ENCODE assay signal across 8 mouse cellular contexts in genomic region chr14:118131472-118131871, GRCm38 (mm10). TPM values are rescaled to one million over a fixed set of nuclear protein-coding genes. Genes with fewer than 3 reads are reported as not detected.
DNase-seq lines count a peak whose midpoint lies in the region; ATAC-seq and TF ChIP-seq lines count a peak whose summit lies in the region.

No protein-coding gene starts in this region.

- H3K9ac ChIP-seq in kidney, postnatal 0 days (ENCODE audit: low read depth, low read length) = peak overlapping the region; percentile 84
- peak overlapping the region; percentile 87 for H3K9ac ChIP-seq in embryonic facial prominence, embryonic 13.5 days
- peak overlapping the region; percentile 83; the same call in 1 of the 2 replicates for H3K9ac ChIP-seq in midbrain, embryonic 16.5 days (ENCODE audit: low read depth, low read length)

- no peaks in the 10 kb centered on the region for H3K27me3 ChIP-seq in kidney, postnatal 0 days (ENCODE audit: insufficient read depth, low read length)
- peaks cover 10% of the 10 kb centered on the region; the same call in 1 of the 2 replicates for H3K27me3 ChIP-seq in embryonic facial prominence, embryonic 13.5 days
- H3K27me3 ChIP-seq in midbrain, embryonic 16.5 days (ENCODE audit: control insufficient read depth, insufficient read depth, low read depth, low read length) = no peaks in the 10 kb centered on the region

- no peak for TF ChIP-seq CTCF in kidney, postnatal 0 days (IDR thresholded peaks at IDR 0.05; ENCODE audit: low read depth)

- H3K4me1 ChIP-seq in kidney, postnatal 0 days (replicated peaks; ENCODE audit: insufficient read depth, low read length) = peaks cover 5% of the 10 kb centered on the region; the same call in 1 of the 2 replicates
- H3K4me1 ChIP-seq in embryonic facial prominence, embryonic 13.5 days = peaks cover 21% of the 10 kb centered on the region
- peaks cover 11% of the 10 kb centered on the region for H3K4me1 ChIP-seq in midbrain, embryonic 16.5 days (ENCODE audit: control insufficient read depth, insufficient read depth, low read length)

- peak overlapping the region; percentile 77 for H3K4me3 ChIP-seq in kidney, postnatal 0 days (replicated peaks; ENCODE audit: low read depth, low read length)
- H3K4me3 ChIP-seq in embryonic facial prominence, embryonic 13.5 days = peak overlapping the region; percentile 83
- H3K4me3 ChIP-seq in midbrain, embryonic 16.5 days (ENCODE audit: low read depth, low read length) = peak overlapping the region; percentile 71

- H3K4me2 ChIP-seq in kidney, postnatal 0 days (ENCODE audit: low read length) = peak overlapping the region; percentile 94
- H3K4me2 ChIP-seq in embryonic facial prominence, embryonic 13.5 days = peak overlapping the region; percentile 69
- peak overlapping the region; percentile 93 for H3K4me2 ChIP-seq in midbrain, embryonic 16.5 days (ENCODE audit: low read length)

- no peaks in the 10 kb centered on the region for H3K9me3 ChIP-seq in kidney, postnatal 0 days (replicated peaks; ENCODE audit: low read length)
- H3K9me3 ChIP-seq in embryonic facial prominence, embryonic 13.5 days = no peaks in the 10 kb centered on the region
- no peaks in the 10 kb centered on the region for H3K9me3 ChIP-seq in midbrain, embryonic 16.5 days (replicated peaks; ENCODE audit: control insufficient read depth, low read length, poor library complexity, severe bottlenecking)

- 75% methylated on average over 7 of the region's 7 CpGs for WGBS in kidney, postnatal 0 days
- 80% methylated on average over 7 of the region's 7 CpGs for WGBS in embryonic facial prominence, embryonic 13.5 days
- WGBS in midbrain, embryonic 16.5 days = 83% methylated on average over 7 of the region's 7 CpGs

- DNase-seq in kidney, postnatal 0 days (ENCODE audit: low spot score) = no peak
- DNase-seq in kidney, postnatal 25 days = no peak
- DNase-seq in induced T-regulatory cell, adult 2 months (ENCODE audit: low read depth) = peak; percentile 12
- DNase-seq in layer of hippocampus, adult 9-11 months = no peak
- DNase-seq in cerebellum, postnatal 10 days = no peak
- no peak for DNase-seq in urinary bladder, postnatal 10 days (ENCODE audit: low spot score)

- no peak for ATAC-seq in kidney, postnatal 0 days (replicated peaks; ENCODE audit: low FRiP score, low read depth)
- ATAC-seq in embryonic facial prominence, embryonic 13.5 days (ENCODE audit: insufficient number of reproducible peaks, insufficient read depth, low FRiP score, low TSS enrichment, low read depth) = no peak
- ATAC-seq in midbrain, embryonic 16.5 days = no peak

- no peak overlapping the region for H3K27ac ChIP-seq in kidney, postnatal 0 days
- H3K27ac ChIP-seq in embryonic facial prominence, embryonic 13.5 days = no peak overlapping the region
- H3K27ac ChIP-seq in midbrain, embryonic 16.5 days (ENCODE audit: low read length) = no peak overlapping the region

- peaks cover 21% of the 10 kb centered on the region for H3K36me3 ChIP-seq in kidney, postnatal 0 days (ENCODE audit: insufficient read depth, low read length)
- H3K36me3 ChIP-seq in embryonic facial prominence, embryonic 13.5 days = peaks cover 30% of the 10 kb centered on the region
- no peaks in the 10 kb centered on the region for H3K36me3 ChIP-seq in midbrain, embryonic 16.5 days (ENCODE audit: control insufficient read depth, insufficient read depth, low read length)

RNA-seq across cellular contexts. Expression of gene Tgds, which starts 1.1 kb away (rescaled TPM):
- polyA plus RNA-seq in kidney, postnatal 0 days (2015; fragmentation: Nextera tagmentation; extraction: Ambion mirVana) = 31.6 and 34.0 TPM in 2 replicates
- 35.2 and 39.5 TPM in 2 replicates for polyA plus RNA-seq in embryonic facial prominence, embryonic 13.5 days (2015; fragmentation: Nextera tagmentation; extraction: Ambion mirVana)
- 15.2 and 16.4 TPM in 2 replicates for polyA plus RNA-seq in midbrain, embryonic 16.5 days (2015; fragmentation: Nextera tagmentation; extraction: Ambion mirVana)

RNA-seq across cellular contexts. Expression of gene Gpr180, which starts 5.5 kb away (rescaled TPM):
- polyA plus RNA-seq in kidney, postnatal 0 days (2015; fragmentation: Nextera tagmentation; extraction: Ambion mirVana) = 51.1 and 52.8 TPM in 2 replicates
- polyA plus RNA-seq in embryonic facial prominence, embryonic 13.5 days (2015; fragmentation: Nextera tagmentation; extraction: Ambion mirVana) = 61.1 and 63.7 TPM in 2 replicates
- 40.4 and 41.5 TPM in 2 replicates for polyA plus RNA-seq in midbrain, embryonic 16.5 days (2015; fragmentation: Nextera tagmentation; extraction: Ambion mirVana)
